Mouse (Mus musculus) kidney, postnatal 25 days (tissue): ENCODE data around the gene Stfa3.
"Not testable (repeated sequence)": the region's sequence is repeated elsewhere in the genome, so short reads cannot be mapped to it uniquely, and the experiment has no call there.

Experiments used
- DNase-seq, 2 experiments: peaks; one replicate each; pipeline ENCODE4 v3.0.0; 2021; ENCODE audit warnings: mixed read lengths in 2 of 2

The Stfa3 gene

DNA sequence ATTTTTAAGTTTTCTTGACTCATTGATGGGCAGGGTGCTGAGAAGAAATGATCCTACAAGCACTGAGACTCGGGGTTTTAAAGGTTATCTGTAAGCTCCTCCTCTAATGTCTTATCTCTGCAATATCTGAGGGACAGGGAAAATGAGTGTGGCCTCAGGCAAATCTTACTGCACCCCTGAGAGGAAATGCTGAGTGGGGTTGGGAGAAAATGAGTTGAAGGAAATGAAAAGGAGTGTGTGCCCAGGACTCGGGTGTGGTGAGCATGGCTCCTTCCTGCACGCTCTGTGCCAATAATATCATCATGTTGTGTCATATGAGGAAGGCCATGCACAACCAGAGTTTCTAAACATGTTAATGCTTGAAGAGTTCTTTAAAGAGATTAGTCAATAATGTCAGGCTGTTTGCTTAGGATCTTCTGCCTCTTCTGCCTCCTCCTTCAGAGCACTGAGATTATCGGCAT, at the start of gene Stfa3:
Gene Stfa3 (minus strand): TSS at position 51 of the 461 bp plus-strand sequence.
- DNase-seq = no peak

DNA sequence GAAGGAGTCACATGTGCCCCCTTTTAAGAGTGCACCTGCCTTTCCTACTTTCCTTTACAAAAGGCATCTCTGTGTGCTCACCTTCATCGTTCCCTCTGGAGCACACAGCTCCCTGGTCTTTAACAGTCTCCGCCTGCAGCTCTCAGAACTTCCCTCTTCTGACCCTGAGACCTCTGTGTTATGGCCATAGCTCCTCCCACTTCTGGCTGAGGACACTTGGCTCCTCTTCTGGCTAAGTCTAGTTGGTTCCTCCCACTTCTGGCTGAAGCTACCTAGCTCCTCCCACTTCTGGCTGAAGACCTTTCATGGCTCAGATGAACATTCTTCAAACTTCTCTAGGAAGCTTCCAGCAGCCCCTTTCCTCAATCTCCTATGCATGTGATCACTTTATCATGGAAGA, 47.1 kb upstream of the Stfa3 start:
- no peak for DNase-seq

DNA sequence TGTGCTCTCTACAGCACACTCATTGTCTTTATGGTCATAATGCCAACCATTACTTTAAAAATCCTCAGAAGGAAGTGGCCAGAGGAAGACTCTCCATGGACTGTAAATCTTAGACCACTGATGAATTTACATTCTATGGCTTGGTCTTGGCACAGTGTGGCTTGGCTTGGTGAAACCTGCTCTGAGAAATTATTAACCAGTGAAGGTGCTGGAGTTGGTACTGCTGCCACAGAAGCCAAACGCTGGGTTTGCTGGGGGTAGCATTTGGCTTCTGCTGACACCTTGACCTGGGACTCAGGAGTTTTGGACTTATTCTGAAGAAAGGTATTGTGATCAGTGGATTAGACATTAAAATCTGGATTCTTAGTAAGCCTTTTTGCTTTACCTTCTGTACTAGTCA, 37.2 kb upstream of the Stfa3 start:
- DNase-seq = peak; percentile 32 to 50

DNA sequence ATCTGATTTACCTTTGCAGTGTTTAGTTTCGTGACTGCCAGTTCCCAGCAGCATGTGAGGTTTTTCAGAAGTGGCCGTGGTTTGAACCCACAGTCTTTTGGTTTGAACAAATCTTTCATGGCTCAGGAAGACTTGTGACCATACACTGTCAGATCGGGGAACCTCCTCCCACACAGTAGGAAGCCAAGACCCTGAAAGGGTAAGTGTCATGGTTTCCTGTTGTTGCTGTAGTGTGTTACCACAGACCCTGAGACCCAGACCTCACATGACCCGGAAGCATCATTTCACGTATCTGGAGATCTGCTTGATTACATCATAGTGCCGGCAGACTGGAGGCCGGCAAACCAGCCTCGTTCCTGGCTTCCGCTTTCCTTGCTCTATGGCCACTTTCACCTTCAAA, 21.7 kb upstream of the Stfa3 start:
- no peak for DNase-seq

DNA sequence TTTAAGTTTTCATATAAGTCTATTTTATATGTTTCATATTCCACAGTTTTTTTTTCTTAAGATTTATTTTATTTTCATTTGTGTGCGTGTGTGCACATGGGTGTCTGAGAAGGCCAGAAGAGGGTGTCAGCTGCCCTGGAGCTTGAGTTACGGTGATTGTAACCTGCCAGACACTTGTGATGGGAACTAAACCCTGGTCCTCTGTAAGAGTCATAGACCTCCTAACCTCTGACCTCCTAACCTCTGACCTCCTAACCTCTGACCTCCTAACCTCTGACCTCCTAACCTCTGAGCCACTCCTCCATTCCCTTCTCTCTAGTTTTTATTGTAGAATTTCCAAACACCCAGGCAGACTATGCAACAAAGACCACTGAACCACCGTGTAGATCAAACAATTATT, 20.3 kb upstream of the Stfa3 start:
- DNase-seq = no peak

DNA sequence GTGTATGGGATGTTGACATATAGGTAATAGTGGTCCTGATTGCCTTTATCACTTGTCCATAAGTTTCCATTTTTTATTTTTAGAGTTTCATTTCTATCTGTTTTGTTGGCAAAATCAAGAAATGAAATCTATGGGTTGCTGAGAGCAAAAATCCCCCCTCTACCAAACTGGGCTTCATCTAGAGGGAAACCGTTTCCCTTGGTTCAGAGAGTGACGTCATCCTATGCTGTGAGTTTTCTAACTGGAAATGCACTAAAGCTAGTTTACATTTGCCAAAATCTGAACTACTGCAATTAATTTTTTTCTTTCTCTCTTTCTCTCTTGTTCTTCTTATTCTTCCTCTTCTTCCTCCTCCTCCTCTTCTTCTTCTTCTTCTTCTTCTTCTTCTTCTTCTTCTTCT, 19.7 kb upstream of the Stfa3 start:
- no peak for DNase-seq

DNA sequence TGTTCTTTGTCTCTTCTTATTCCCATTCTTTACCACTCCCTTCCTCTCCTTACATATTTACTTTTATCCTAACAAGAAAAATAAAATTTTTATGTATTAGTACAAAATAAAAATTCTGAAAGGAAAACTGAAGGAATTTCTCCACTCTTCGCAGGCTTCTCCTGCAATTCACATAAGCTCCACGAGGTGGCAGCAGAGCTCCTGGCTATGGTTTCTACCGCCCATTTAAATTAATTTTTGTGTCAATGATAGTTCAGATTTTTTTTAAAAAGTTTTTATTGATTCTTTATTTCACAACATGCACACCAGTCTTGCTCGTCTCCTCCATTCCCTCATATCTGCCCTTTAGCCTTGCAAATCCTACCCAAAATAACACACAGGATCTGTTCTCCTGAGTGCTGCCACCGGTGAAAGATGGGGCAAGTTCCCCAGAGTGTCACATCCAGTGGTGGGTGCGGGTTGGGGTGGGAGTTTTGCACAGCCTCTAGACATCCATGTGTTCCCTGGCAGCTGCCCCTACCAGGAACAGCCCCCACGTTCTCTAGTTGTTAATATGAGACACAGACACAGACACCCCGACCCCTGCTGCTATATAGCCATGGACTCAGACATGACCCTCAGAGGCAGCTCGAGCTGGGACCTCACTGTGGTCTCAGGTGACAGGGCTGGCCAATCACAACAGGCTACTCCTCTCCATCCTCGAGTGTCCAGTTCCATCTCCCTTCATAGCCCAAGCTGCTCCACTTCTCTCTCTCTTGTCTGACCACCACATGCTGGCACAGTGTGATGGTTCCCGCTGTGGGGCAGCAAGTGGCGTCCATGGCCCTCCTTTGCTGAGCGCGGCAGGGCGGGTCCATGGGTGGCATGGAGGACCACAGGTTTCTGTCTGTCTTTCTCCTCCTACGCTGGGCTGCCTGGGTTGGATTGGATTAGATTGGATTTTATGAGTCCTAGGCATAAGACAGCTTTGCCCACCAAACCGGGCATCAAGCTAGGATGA, 18.3 kb upstream of the Stfa3 start:
- DNase-seq = peak in 1 of 2 experiments; percentile 69

DNA sequence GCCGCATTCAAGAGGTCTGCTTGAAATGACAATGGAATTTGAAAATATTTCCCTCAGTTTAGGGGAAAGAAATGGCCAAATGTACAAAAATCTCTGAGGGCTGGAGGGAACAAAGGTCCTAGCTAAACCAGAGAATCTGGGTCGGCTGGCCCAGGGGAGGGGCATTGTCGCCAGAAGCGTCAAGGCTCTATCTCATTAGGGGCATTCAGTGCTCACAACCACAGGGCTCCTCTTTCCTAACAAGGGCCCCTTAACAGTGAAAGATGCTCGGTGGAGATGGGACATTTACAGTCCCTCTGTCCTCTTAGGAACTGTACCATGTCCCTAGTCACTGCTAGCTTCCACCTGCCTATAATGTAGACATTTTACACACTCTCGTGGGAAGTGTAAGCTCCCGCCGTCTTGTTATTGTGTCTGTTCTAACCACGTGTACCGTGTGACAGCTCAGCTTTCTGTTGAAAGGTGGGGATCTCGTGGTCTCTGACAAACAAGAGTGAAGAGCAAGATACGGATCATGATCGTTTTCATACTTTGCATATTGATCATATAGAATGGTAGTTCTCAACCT, 16.0 kb upstream of the Stfa3 start:
- DNase-seq = no peak

DNA sequence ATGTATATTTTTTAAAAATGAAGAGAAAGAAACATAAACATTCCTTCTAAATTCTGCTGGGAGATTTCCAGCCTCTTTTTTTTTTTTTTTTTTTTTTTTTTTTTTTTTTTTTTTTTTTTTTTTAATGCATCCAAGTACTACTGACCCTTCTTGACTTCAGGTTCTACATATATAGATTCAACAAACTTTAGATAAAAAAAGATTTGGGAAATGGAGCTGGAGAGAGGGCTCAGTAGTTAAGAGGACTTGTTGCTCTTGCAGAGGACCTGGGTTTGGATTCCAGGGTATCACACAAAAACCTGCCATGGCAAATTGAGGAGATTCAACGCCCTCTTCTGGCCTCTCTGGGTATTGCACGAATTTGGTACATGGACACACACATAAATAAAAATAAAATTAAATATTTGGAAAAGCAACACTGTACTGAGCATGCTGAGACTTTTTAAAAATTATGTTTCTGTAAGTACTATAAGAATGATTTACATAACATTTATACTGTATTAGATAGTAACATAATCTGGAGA, 14.8 kb upstream of the Stfa3 start:
- DNase-seq = peak in 1 of 2 experiments; percentile 52

DNA sequence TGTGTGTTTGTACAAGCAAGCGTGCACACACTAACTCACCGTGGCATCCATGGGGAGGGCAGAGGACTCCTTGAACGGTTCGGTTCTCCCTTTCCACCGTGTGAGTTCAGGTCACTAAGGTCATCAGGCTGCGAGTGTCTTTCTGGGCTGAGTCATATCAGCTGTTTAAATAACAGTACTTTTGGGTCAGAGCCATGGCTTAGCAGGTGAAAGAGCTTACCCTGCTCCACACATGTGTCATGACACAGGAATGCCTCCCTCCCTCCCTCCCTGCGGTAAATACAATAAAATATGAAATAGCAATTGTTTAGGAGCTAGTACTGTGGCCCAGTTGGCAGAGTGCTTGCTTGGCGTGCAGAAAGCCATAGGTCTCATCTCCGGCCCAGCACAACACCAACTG, 14.2 kb upstream of the Stfa3 start:
- no peak for DNase-seq

DNA sequence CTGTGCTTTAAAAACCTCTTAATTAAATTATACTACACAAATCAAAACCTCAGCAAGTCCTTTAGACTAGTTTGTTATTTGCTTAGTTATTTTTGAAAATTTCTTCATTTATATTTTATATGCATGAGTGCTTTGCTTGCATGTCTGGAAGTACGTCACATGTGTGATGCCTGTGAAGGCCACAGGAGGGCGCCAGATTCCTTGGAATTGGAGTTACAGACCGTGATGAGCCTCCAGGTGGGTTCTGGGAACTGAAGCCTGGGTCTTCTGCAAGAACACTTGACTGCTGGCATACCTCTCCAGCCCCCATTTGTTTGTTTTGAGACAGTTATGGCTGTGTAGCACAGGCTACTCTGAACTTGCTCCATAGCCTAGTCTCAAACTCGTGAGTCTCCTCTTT, 13.7 kb upstream of the Stfa3 start:
- DNase-seq = peak in 1 of 2 experiments; percentile 14

DNA sequence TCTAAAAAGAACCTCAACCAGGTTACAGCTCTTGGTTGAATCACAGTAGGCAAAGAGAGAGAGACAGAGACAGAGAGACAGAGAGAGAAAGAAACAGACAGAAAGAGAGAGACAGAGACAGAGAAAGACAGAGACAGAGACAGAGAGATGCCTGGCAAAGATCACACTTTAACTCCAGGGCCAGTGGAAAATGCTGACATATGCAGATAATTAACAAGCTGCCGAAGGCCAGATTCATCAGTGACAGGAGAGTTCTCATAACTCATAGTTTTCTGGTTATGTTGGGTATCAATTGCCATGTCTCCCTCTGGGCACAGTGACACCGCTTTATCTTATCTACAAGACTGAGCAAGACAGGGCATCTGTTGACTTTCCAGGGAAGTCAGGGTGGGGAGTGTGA, 12.7 kb upstream of the Stfa3 start:
- no peak for DNase-seq

DNA sequence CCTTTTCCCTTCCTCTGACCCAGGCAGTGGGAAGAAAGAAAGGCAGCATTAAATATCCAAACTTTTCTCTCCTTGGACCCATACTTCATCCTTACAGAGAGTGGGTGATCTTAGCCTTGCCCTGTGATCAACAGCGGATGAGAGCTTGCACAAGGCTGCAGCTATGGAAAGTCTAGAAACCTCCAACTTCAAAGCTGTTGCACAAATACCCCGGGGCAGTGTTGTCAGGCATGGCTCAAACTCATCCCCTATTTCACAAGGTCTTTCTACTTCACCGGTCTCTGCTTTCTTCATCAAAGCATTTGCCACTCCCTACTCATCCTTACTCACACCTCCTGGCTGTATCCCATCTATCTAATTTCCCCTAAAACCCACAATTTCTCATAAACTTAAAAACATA, 10.2 kb upstream of the Stfa3 start:
- no peak for DNase-seq

DNA sequence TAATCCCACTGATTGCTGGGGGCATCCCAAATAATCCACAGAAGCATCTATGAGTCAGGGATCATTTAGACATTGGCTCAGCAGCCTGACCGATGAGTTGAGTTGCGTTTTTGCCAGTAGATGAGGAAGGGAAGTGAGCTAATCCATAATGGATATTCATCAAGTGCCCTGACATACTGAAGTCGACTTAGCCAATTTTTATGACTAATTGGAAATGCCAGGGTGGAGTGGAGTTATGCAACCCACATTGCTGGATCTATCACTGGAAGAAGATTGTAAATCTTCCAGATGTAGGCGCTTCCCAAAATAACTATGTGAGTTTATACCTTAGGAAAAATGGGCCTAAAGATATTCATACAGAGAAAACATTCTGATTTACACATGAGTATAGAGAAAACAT, 8.9 kb upstream of the Stfa3 start:
- DNase-seq = no peak

DNA sequence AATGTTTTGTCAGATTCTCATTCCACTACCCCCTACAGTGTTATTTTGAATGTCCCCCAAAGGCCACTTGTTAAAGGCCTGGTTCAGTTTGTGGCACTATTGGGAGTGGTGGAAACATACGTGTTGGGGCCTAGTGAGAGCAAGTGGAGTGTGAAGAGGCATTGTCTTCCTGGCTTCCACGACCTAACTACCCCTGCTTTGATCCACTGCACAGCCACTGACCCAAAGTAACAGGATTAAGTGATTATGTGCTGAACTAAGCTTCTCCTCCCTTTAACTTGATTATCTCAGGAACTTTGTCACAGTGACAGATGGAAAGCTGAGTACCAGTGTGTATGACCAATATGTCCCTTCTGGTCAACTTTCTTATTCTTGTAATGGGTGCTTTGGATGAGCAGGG, 5.2 kb upstream of the Stfa3 start:
- no peak for DNase-seq

DNA sequence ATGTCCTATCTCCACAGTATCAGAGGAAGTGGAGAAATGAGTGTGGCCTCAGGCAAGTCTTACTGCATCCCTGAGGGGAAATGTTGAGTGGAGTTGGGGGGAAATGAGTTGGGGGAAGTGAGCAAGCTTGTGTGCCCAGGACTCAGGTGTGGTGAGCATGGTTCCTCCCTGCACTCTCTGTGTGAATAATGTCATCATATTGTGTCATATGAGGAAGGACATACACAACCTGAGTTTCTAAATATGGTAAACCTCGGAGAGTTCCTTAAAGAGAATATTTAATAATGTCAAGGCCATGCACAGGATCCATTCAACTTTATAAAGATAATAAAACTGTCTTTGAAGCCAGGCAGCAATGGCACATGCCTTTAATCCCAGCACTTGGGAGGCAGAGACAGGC, 34.2 kb downstream of the Stfa3 start:
- DNase-seq = not testable (repeated sequence)

DNA sequence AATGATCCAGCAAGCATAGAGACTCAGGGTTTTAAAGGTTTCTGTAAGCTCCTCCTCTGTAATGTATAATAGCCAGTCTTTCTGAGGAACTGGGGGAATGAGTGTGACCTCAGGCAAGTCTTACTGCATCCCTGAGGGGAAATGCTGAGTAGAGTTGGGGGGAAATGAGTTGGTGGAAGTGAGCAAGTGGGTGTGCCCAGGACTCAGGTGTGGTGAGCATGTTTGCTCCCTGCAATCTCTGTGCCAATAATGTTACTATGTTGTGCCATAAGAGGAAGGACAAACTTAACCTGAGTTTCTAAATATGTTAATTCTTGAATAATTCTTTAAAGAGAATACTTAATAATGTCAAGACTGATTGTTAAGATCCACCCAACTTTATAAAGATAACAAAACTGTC, 46.8 kb downstream of the Stfa3 start, which contains the start of gene Stfa2:
Gene Stfa2 (minus strand): TSS at position 101 of the 400 bp plus-strand sequence.
- DNase-seq = no peak
